Mouse (Mus musculus) liver, embryonic 14.5 days (tissue): ENCODE measurements around the gene Adgrg5. TPM values are rescaled to one million over a fixed set of nuclear protein-coding genes. Genes with fewer than 3 reads are reported as not detected.
A peak's percentile ranks its signal among the peaks of the same experiment; 100 is the strongest.

Experiments used
- ATAC-seq: fragments of 200-750 bp; cut with Nextera tagmentation; 2 replicates; pipeline ENCODE4 v1.8.0; 2017; ENCODE audit warnings: moderate number of reproducible peaks, mild to moderate bottlenecking, moderate library complexity; ENCODE audit not compliant: insufficient read depth
- DNase-seq, 3 experiments: peaks; one replicate each; pipeline ENCODE4 v3.0.0-alpha.2; 2012 to 2013; ENCODE audit warnings: low read depth in 3 of 3, low spot score in 3 of 3
- H3K27ac ChIP-seq: fragments of 300-500 bp; sonication (generic); 2 replicates; pipeline ENCODE4 v1.5.1; 2014; ENCODE audit warnings: moderate library complexity, mild to moderate bottlenecking, control low read depth, inconsistent platforms
- H3K27me3 ChIP-seq: fragments of 300-500 bp; sonication (generic); 2 replicates; pipeline ENCODE4 v1.6.1; 2014; ENCODE audit warnings: mild to moderate bottlenecking, low read length, moderate library complexity; ENCODE audit not compliant: control insufficient read depth, insufficient read depth
- H3K36me3 ChIP-seq: fragments of 300-500 bp; sonication (generic); replicated peaks from 2 replicates; pipeline ENCODE4 v1.6.1; 2014; ENCODE audit warnings: low read depth; ENCODE audit not compliant: control insufficient read depth, insufficient read depth
- H3K4me1 ChIP-seq, 2 experiments: fragments of 200-500 bp in 1 of 2; fragments of 300-500 bp in 1 of 2; sonication (generic) in 1 of 2; replicated peaks; 2 replicates each; pipeline ENCODE4 v1.6.1; 2012 to 2014; ENCODE audit warnings: antibody characterized with exemption in 1 of 2, inconsistent platforms in 1 of 2, low read length in 1 of 2; ENCODE audit not compliant: control insufficient read depth in 2 of 2, insufficient read depth in 2 of 2
- H3K4me2 ChIP-seq: fragments of 300-500 bp; sonication (generic); 2 replicates; pipeline ENCODE4 v1.6.1; 2014; ENCODE audit warnings: low read depth, mild to moderate bottlenecking, control low read depth, moderate library complexity
- H3K4me3 ChIP-seq, 2 experiments: fragments of 200-500 bp in 1 of 2; fragments of 300-500 bp in 1 of 2; sonication (generic) in 1 of 2; 2 replicates each; pipeline ENCODE4 v1.5.1; 2012 to 2014; ENCODE audit warnings: low read depth in 2 of 2, low read length in 2 of 2, mild to moderate bottlenecking in 2 of 2, control low read depth in 1 of 2, inconsistent platforms in 1 of 2, moderate library complexity in 1 of 2; ENCODE audit not compliant: insufficient read depth in 1 of 2
- H3K9ac ChIP-seq: fragments of 300-500 bp; sonication (generic); replicated peaks from 2 replicates; pipeline ENCODE4 v1.6.1; 2014; ENCODE audit warnings: mild to moderate bottlenecking, control low read depth, moderate library complexity
- H3K9me3 ChIP-seq: fragments of 300-500 bp; sonication (generic); 2 replicates; pipeline ENCODE4 v1.6.1; 2016; ENCODE audit warnings: low read length, mixed read lengths; ENCODE audit not compliant: control insufficient read depth
- CTCF ChIP-seq: IDR thresholded peaks from 2 replicates; pipeline ENCODE4 v1.5.1; 2016; ENCODE audit warnings: antibody characterized with exemption, low read depth, control low read depth
- EP300 ChIP-seq: IDR thresholded peaks from 2 replicates; pipeline ENCODE4 v1.6.1; 2016; ENCODE audit warnings: antibody characterized with exemption, low read depth
- WGBS: fragments of 180-500 bp; shearing (Covaris S2); extraction: QIAGEN DNeasy Blood & Tissue Kit; methylation state at CpG from one replicate; pipeline ENCODE4 v1.1.7; 2014; ENCODE audit not compliant: insufficient replicate concordance; 5-methylcytosine and 5-hydroxymethylcytosine counted together
- polyA plus RNA-seq, 2 experiments: library from polyadenylated mRNA; depleted of rRNA in 1 of 2; stranded (reverse) in 1 of 2; unstranded in 1 of 2; fragments of >200 nt; fragmentation: Nextera tagmentation in 1 of 2; extraction: Ambion mirVana in 1 of 2; gene quantifications; 2 replicates each; pipeline versions ENCODE4 v1.2.1 to v1.2.3; 2012 to 2014

The Adgrg5 gene
- polyA plus RNA-seq, 2 experiments: 0.14 to 0.54 TPM

DNA sequence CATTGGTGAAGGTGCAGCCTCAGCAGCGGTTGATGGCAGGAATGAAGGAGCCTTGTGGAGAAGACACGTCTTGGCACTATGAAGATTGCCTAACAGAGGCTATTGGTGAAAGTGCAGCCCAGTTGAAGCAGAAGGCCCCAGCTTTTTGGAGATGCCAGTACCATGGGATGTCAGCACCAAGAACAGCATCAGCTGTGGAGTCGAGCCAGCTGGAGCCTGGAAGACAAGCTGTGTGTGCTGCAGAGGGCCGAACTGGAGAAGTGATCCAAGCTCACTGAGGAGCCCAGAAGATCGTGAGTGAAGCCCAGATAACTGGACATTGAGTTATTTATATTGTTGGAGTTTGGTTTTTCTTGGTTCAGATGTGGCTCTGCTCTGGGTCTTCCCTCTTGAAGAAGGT, 28.6 kb downstream of the Adgrg5 start:
- ATAC-seq (no peak), DNase-seq (no peak)
- Histone ChIP-seq H3K9ac (no peak overlapping the region), H3K27ac (no peak overlapping the region), H3K27me3 (no peaks in the 10 kb centered on the region), H3K9me3 (no peaks in the 10 kb centered on the region), H3K4me2 (no peak overlapping the region), H3K36me3 (no peaks in the 10 kb centered on the region), H3K4me3 (no peak overlapping the region), H3K4me1 (peaks cover 21 to 23% of the 10 kb centered on the region in 2 experiments)
- 66% methylated on average over 5 of the region's 5 CpGs for WGBS
- no peak for TF ChIP-seq EP300
- TF ChIP-seq CTCF: no peak

DNA sequence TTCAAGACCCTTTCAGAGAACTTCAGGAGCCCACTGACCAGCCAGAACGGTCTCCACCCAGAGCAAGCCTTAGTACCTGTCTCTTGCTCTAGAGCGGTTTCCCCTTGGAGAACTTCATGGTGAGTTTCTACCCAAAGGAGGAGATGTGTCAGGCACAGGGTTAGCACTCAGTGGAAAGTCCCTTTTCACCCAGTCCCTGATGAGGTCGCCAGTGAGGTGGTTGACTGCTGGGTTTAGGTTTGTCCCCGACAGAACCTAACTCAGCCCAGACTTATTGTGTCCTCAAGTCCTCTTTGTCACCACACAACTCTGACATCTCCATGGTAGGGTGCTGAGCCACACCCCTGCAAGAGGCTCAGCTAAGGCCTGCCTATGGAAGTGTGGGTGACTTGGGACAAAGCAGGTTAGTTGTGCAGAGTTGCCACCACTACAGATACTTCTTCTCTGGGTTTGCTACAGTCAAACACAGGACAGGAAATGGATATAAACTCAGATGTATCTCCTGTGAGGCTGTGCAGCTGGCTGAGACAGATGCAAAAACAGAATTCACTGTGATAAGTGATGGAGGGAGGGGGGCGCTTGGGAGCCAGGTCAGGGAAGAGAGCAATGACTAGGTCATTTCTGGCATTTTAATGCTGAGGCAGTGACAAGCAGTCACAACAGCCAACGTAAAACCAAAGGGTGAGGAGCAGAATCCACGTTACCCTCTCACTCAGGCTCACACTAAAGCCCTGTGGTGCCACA, 30.3 kb downstream of the Adgrg5 start:
- Histone ChIP-seq H3K9me3 (no peaks in the 10 kb centered on the region), H3K4me2 (no peak overlapping the region), H3K4me1 (peaks cover 21 to 23% of the 10 kb centered on the region in 2 experiments), H3K27me3 (no peaks in the 10 kb centered on the region), H3K36me3 (no peaks in the 10 kb centered on the region), H3K27ac (no peak overlapping the region), H3K9ac (no peak overlapping the region), H3K4me3 (no peak overlapping the region)
- WGBS: 39% methylated on average over 7 of the region's 7 CpGs
- TF ChIP-seq CTCF (peak; percentile 18; the same call in 1 of the 2 replicates), EP300 (no peak)
- ATAC-seq (no peak; the same call in 1 of the 2 replicates), DNase-seq (no peak)

DNA sequence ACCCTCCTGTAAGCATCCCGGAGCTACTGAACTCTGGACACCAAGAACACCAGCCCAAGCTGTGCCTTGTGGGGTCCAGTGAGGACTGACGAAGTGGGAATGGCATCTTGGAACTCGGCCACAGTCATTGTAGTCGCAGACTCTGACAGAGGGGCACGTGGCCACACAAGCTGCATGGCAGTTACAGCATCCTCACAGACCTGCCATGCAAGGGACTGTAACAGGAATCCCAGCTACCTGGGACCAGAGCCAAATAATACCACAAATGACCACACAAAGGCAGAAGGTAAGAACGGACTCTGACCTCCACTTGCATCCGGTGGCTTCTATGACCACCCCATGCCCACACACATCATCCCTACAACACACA, 30.9 kb downstream of the Adgrg5 start:
- H3K27ac ChIP-seq: peak overlapping the region; percentile 38
- 54% methylated on average over 7 of the region's 7 CpGs for WGBS

DNA sequence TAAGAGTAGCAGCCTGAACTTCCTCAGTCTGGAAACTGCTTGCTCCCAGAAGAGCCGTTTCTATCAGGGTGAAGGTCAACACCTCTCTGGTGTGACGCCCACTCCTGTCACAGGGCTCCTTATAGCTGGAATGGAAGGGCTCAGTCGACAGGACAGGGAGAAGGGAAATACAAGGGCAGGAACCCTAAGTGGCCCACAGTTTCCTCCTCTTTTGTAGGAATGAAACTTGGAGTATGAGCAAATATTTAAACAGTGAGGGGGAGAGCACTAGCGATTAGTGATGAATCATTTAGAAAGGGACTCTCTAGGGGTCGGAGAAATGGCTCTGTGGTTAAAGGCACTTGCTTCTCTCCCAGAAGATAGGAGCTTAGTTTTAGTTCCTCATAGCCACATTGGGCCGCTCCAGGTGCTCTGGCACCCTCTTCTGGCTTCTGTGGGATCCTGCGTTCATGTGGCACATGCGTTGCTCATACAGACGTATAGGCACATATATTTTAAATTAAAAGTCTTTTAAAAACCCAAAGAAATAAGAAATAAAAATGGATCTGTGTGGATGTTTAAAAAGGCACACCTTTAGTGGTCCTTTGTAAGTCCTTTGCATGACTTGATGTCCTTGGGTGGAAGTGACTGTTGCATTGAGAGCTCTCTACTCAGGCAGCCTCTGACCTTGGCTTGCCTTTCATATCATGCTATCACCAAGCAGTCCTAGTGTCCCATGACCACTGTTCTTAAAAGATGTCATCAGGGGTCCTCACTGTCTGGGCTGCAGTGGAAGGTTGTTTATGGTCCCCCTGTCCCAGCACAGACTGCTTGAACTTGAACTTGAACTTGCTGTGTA, 31.6 kb downstream of the Adgrg5 start:
- Histone ChIP-seq H3K4me2 (peak overlapping the region; percentile 38), H3K4me1 (peaks cover 23 to 25% of the 10 kb centered on the region in 2 experiments), H3K36me3 (no peaks in the 10 kb centered on the region), H3K9ac (peak overlapping the region; percentile 32; the same call in 1 of the 2 replicates), H3K9me3 (no peaks in the 10 kb centered on the region), H3K4me3 (no peak overlapping the region), H3K27ac (peak overlapping the region; percentile 38), H3K27me3 (no peaks in the 10 kb centered on the region)
- TF ChIP-seq EP300: 0 out of 2 replicates have a peak, but pooled peaks have one; percentile 9
- TF ChIP-seq CTCF: peak; percentile 85
- DNase-seq: peak; percentile 49 to 70 (median 53)
- 3% methylated on average over 9 of the region's 9 CpGs for WGBS
- ATAC-seq: peak; percentile 75

More for the DNA sequence above, 30.9 kb downstream of the Adgrg5 start:
- no peak overlapping the region for H3K4me3 ChIP-seq
- H3K4me2 ChIP-seq: peak overlapping the region; percentile 38; the same call in 1 of the 2 replicates
- ATAC-seq: no peak
- no peaks in the 10 kb centered on the region for H3K36me3 ChIP-seq
- DNase-seq: no peak
- no peaks in the 10 kb centered on the region for H3K9me3 ChIP-seq
- H3K27me3 ChIP-seq: no peaks in the 10 kb centered on the region
- H3K4me1 ChIP-seq: peaks cover 23% of the 10 kb centered on the region in 2 experiments
- TF ChIP-seq CTCF (no peak), EP300 (no peak)
- no peak overlapping the region for H3K9ac ChIP-seq

DNA sequence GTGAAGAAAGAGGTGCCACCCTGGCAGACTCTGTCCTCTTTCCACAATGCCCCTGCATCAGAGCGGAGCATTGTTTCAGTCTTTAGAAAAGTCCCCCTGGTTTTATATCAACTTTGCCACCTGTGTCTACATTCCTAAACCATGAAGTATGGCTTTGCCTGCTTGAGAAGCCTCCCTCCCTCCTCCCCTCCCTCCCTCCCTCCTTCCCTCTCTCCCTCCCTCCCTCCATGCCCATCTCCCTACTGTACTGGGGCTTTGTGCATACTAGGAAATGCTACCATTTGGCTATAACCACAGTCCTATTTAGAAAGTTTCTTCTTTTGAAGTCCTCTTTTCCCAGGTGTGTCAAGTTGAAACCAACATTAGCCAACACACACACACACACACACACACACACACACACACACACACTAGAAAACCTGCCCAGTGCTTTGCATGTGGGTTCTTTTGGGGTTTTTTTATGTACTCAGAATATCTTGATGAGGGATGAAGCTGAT, 32.6 kb downstream of the Adgrg5 start:
- WGBS: 48% methylated on average over 1 of the region's 1 CpGs
- H3K27ac ChIP-seq: peak overlapping the region; percentile 55; the same call in 1 of the 2 replicates
- no peak for DNase-seq

More for the DNA sequence above, 32.6 kb downstream of the Adgrg5 start:
- Histone ChIP-seq H3K9ac (no peak overlapping the region), H3K4me3 (no peak overlapping the region), H3K27me3 (no peaks in the 10 kb centered on the region), H3K36me3 (no peaks in the 10 kb centered on the region), H3K4me1 (peaks cover 23 to 28% of the 10 kb centered on the region in 2 experiments), H3K9me3 (no peaks in the 10 kb centered on the region), H3K4me2 (no peak overlapping the region)
- TF ChIP-seq CTCF: no peak
- no peak for TF ChIP-seq EP300
- ATAC-seq: 0 out of 2 replicates have a peak, but pooled peaks have one; percentile 35
